Comparison of ENCODE assay signal across 9 mouse cellular contexts in genomic region chr4:154586334-154586733, GRCm38 (mm10). TPM values are rescaled to one million over a fixed set of nuclear protein-coding genes. Genes with fewer than 3 reads are reported as not detected.
DNase-seq lines count a peak whose midpoint lies in the region; ATAC-seq and TF ChIP-seq lines count a peak whose summit lies in the region.
"Had no signal": no experiment of that assay in that cellular context is flagged by ENCODE, and none has a peak within 500 bp of the region (broad histone marks: within the 10 kb centered on the region; RNA-seq: fewer than 3 reads in every experiment).

No protein-coding gene starts in this region.

- no peak overlapping the region for H3K9ac ChIP-seq in kidney, embryonic 14.5 days (ENCODE audit: low read depth, low read length)
- no peak overlapping the region for H3K9ac ChIP-seq in forebrain, postnatal 0 days

- H3K27ac ChIP-seq in kidney, embryonic 14.5 days (ENCODE audit: low read depth, low read length): 0 out of 2 replicates have a peak overlapping the region, but pooled peaks have one; percentile 59
- no peak overlapping the region; the same call in 1 of the 2 replicates for H3K27ac ChIP-seq in forebrain, postnatal 0 days (ENCODE audit: low read depth, low read length)

- WGBS in kidney, embryonic 14.5 days: 77% methylated on average over 11 of the region's 11 CpGs
- WGBS in forebrain, postnatal 0 days: 32% methylated on average over 11 of the region's 11 CpGs

- H3K4me3 ChIP-seq in kidney, embryonic 14.5 days (ENCODE audit: low read length): no peak overlapping the region
- no peak overlapping the region for H3K4me3 ChIP-seq in forebrain, postnatal 0 days (ENCODE audit: low read depth, low read length)

- H3K36me3 ChIP-seq in kidney, embryonic 14.5 days (ENCODE audit: control insufficient read depth, insufficient read depth, low read length): no peaks in the 10 kb centered on the region
- H3K36me3 ChIP-seq in forebrain, postnatal 0 days (ENCODE audit: insufficient read depth): no peaks in the 10 kb centered on the region

- ATAC-seq in kidney, embryonic 14.5 days (ENCODE audit: low FRiP score, low TSS enrichment): no peak
- peak; percentile 50; the same call in 1 of the 2 replicates for ATAC-seq in forebrain, postnatal 0 days
- no peak for ATAC-seq in inflammation-experienced regulatory T-cells, adult 6 months
- ATAC-seq in erythroid progenitor cell, adult 5-6 weeks (replicated peaks; ENCODE audit: low FRiP score, poor library complexity, severe bottlenecking): no peak

- no peaks in the 10 kb centered on the region for H3K9me3 ChIP-seq in kidney, embryonic 14.5 days (ENCODE audit: control insufficient read depth, low read length)
- no peaks in the 10 kb centered on the region for H3K9me3 ChIP-seq in forebrain, postnatal 0 days (ENCODE audit: low read length)

- peaks cover 3% of the 10 kb centered on the region for H3K4me1 ChIP-seq in kidney, embryonic 14.5 days (ENCODE audit: control insufficient read depth, insufficient read depth, low read length)
- 0 out of 2 replicates have a peak, but pooled peaks cover 4% of the 10 kb centered on the region for H3K4me1 ChIP-seq in forebrain, postnatal 0 days (ENCODE audit: insufficient read depth)

- DNase-seq in kidney, adult 9 months: no peak
- DNase-seq in retina, postnatal 1 day: peak; percentile 67
- DNase-seq in retina, embryonic 14.5 days (ENCODE audit: low spot score): no peak
- no peak for DNase-seq in forebrain, postnatal 0 days
- DNase-seq in telencephalon, adult 2 months (ENCODE audit: low read depth, low spot score): peak; percentile 13
- DNase-seq: cerebellum, adult 11 months had no signal

- H3K4me2 ChIP-seq in kidney, embryonic 14.5 days (replicated peaks; ENCODE audit: low read depth, low read length): no peak overlapping the region
- H3K4me2 ChIP-seq in forebrain, postnatal 0 days (ENCODE audit: low read depth): no peak overlapping the region

- TF ChIP-seq CTCF in forebrain, postnatal 0 days (IDR thresholded peaks at IDR 0.05; ENCODE audit: low read depth): no peak

- no peaks in the 10 kb centered on the region; the same call in 1 of the 2 replicates for H3K27me3 ChIP-seq in kidney, embryonic 14.5 days (ENCODE audit: control insufficient read depth, insufficient read depth, low read length)
- no peaks in the 10 kb centered on the region for H3K27me3 ChIP-seq in forebrain, postnatal 0 days (ENCODE audit: insufficient read depth, low read length)

RNA-seq across cellular contexts. Expression of gene Prdm16, which starts 50.3 kb away (rescaled TPM):
- 13.5 and 25.4 TPM in 2 replicates for polyA plus RNA-seq in kidney, embryonic 14.5 days (2014; fragmentation: Nextera tagmentation; extraction: Ambion mirVana)
- total RNA-seq in forebrain, postnatal 0 days (2014; rRNA removed): 9.8 and 10.7 TPM in 2 replicates
- 7.8 and 16.3 TPM in 2 replicates for polyA plus RNA-seq in forebrain, postnatal 0 days (2015; fragmentation: Nextera tagmentation; extraction: Ambion mirVana)
- polyA plus RNA-seq in inflammation-experienced regulatory T-cells, adult 6 months (2017; shearing (Covaris generic)): 1 to 10 TPM in 1 of 3 experiments, under 1 TPM in 2; 0.58 to 5.2 (median 0.91) TPM
- under 0.01 TPM in 1 of 2 replicates, not detected in the other for total RNA-seq in erythroid progenitor cell, adult 5-6 weeks (2015; ENCODE audit: low replicate concordance)
- 1.2 and 1.4 TPM in 2 replicates for total RNA-seq in erythroid progenitor cell, adult 5-6 weeks (2017; ENCODE audit: low replicate concordance)

Comparison
In these comparisons a context has a peak if more than half of its experiments do, and no peak if none do; other contexts are left out.
1. DNase-seq: peak in retina, postnatal 1 day (single experiment) and telencephalon, adult 2 months (single experiment); none in kidney, adult 9 months (single experiment), retina, embryonic 14.5 days (single experiment) and forebrain, postnatal 0 days (single experiment).